Mouse (Mus musculus) G1E-ER4 (cell line): ENCODE measurements around the gene Tmem222. TPM values are rescaled to one million over a fixed set of nuclear protein-coding genes. Genes with fewer than 3 reads are reported as not detected.
A peak's percentile ranks its signal among the peaks of the same experiment; 100 is the strongest.

Experiments used
- GATA1 ChIP-seq: IDR thresholded peaks from one replicate; pipeline ENCODE4 v1.8.0; 2012; ENCODE audit warnings: low read length, inconsistent platforms
- polyA plus RNA-seq: library from polyadenylated mRNA; stranded (reverse); fragments of >175 nt; gene quantifications from 2 replicates; pipeline ENCODE4 v1.2.3, GENCODE M21; 2012

Gene Tmem222
- polyA plus RNA-seq, 1 experiment, result 38.3 TPM

- no peak for TF ChIP-seq GATA1
These were observed 15.6 kb upstream of the Tmem222 start for GRCm38 (mm10) chr4:133292901-133293843.

- no peak for TF ChIP-seq GATA1
These were observed 14.8 kb upstream of the Tmem222 start for GRCm38 (mm10) chr4:133292405-133292804.

- no peak for TF ChIP-seq GATA1
These were observed 13.7 kb upstream of the Tmem222 start for GRCm38 (mm10) chr4:133291255-133291654.

- no peak for TF ChIP-seq GATA1
These were observed 9.0 kb upstream of the Tmem222 start for GRCm38 (mm10) chr4:133286476-133287077.

- TF ChIP-seq GATA1, result peak; percentile 76
These were observed 8.4 kb upstream of the Tmem222 start for GRCm38 (mm10) chr4:133285950-133286349.

- no peak for TF ChIP-seq GATA1
These were observed 7.7 kb upstream of the Tmem222 start for GRCm38 (mm10) chr4:133285299-133285698.

- no peak for TF ChIP-seq GATA1
These were observed 5.1 kb upstream of the Tmem222 start for GRCm38 (mm10) chr4:133282656-133283055.

GRCm38 (mm10) chr4:133281951-133282481, 4.4 kb upstream of the Tmem222 start:
- no peak for TF ChIP-seq GATA1

GRCm38 (mm10) chr4:133281513-133281912, 3.9 kb upstream of the Tmem222 start:
- TF ChIP-seq GATA1, result no peak

- no peak for TF ChIP-seq GATA1
These were observed 890 bp upstream of the Tmem222 start for GRCm38 (mm10) chr4:133278482-133278881.

GRCm38 (mm10) chr4:133278067-133278466, 475 bp upstream of the Tmem222 start:
- TF ChIP-seq GATA1, result no peak

GRCm38 (mm10) chr4:133270929-133271328, 6.7 kb downstream of the Tmem222 start:
- TF ChIP-seq GATA1, result no peak

- no peak for TF ChIP-seq GATA1
These were observed 8.0 kb downstream of the Tmem222 start for GRCm38 (mm10) chr4:133269596-133269995.

GRCm38 (mm10) chr4:133268931-133269330, 8.7 kb downstream of the Tmem222 start:
- TF ChIP-seq GATA1, result no peak

- TF ChIP-seq GATA1, result no peak
These were observed 11.2 kb downstream of the Tmem222 start for GRCm38 (mm10) chr4:133266248-133266880.

- TF ChIP-seq GATA1, result no peak
These were observed 11.8 kb downstream of the Tmem222 start for GRCm38 (mm10) chr4:133265759-133266158.
